Comparison of ENCODE assay signal across 16 mouse cellular contexts in genomic region chr14:64575954-64576353, GRCm38 (mm10).
DNase-seq lines count a peak whose midpoint lies in the region; ATAC-seq and TF ChIP-seq lines count a peak whose summit lies in the region.
"Had no signal": no experiment of that assay in that cellular context is flagged by ENCODE, and none has a peak within 500 bp of the region (broad histone marks: within the 10 kb centered on the region; RNA-seq: fewer than 3 reads in every experiment).

No protein-coding gene starts in this region.

- H3K9me3 ChIP-seq in hindbrain, embryonic 16.5 days (ENCODE audit: control insufficient read depth, low read length) = no peaks in the 10 kb centered on the region
- H3K9me3 ChIP-seq in intestine, embryonic 15.5 days = no peaks in the 10 kb centered on the region
- H3K9me3 ChIP-seq: G1E; limb, embryonic 12.5 days; liver, embryonic 15.5 days had no signal

- peak overlapping the region; percentile 64 for H3K27ac ChIP-seq in hindbrain, embryonic 16.5 days (ENCODE audit: low read depth, low read length)
- H3K27ac ChIP-seq in olfactory bulb, adult 2 months (ENCODE audit: insufficient read depth, low read depth, low read length) = peak overlapping the region; percentile 77
- no peak overlapping the region for H3K27ac ChIP-seq in intestine, embryonic 15.5 days
- H3K27ac ChIP-seq: limb, embryonic 12.5 days; liver, embryonic 15.5 days had no signal

- no peak for DNase-seq in frontal cortex, postnatal 14 days (ENCODE audit: low spot score in 2 of 2)
- DNase-seq in brain, adult 2 months (ENCODE audit: low read depth, low spot score) = peak; percentile 71
- no peak for DNase-seq in spleen, postnatal 10 days (ENCODE audit: low spot score in 2 of 2)
- DNase-seq: adrenal gland, postnatal 25 days; cerebellum, adult 11 months; kidney, postnatal 10 days; layer of hippocampus, postnatal 36 days; lung, postnatal 14 days; thymus, postnatal 4 days had no signal

- TF ChIP-seq POLR2A in olfactory bulb, adult 2 months (IDR thresholded peaks at IDR 0.05; ENCODE audit: insufficient read depth, low read depth, low read length) = no peak

- peaks cover 5% of the 10 kb centered on the region; the same call in 1 of the 2 replicates for H3K4me1 ChIP-seq in hindbrain, embryonic 16.5 days (ENCODE audit: control insufficient read depth, insufficient read depth, low read depth, low read length)
- peaks cover 6% of the 10 kb centered on the region; the same call in 1 of the 2 replicates for H3K4me1 ChIP-seq in olfactory bulb, adult 2 months (ENCODE audit: control insufficient read depth, insufficient read depth, low read length)
- H3K4me1 ChIP-seq in intestine, embryonic 15.5 days (replicated peaks) = no peaks in the 10 kb centered on the region
- H3K4me1 ChIP-seq: limb, embryonic 12.5 days; liver, embryonic 15.5 days had no signal

- 58% methylated on average over 4 of the region's 4 CpGs for WGBS in hindbrain, embryonic 16.5 days
- 34% methylated on average over 4 of the region's 4 CpGs for WGBS in olfactory bulb, adult 2 months
- 61% methylated on average over 4 of the region's 4 CpGs for WGBS in intestine, embryonic 15.5 days

- H3K36me3 ChIP-seq in hindbrain, embryonic 16.5 days (ENCODE audit: control insufficient read depth, insufficient read depth, low read length) = no peaks in the 10 kb centered on the region
- H3K36me3 ChIP-seq in intestine, embryonic 15.5 days = no peaks in the 10 kb centered on the region
- H3K36me3 ChIP-seq: G1E; limb, embryonic 12.5 days; liver, embryonic 15.5 days had no signal

- peak overlapping the region; percentile 52 for H3K4me2 ChIP-seq in hindbrain, embryonic 16.5 days (ENCODE audit: low read length)
- H3K4me2 ChIP-seq in intestine, embryonic 15.5 days (replicated peaks) = no peak overlapping the region
- H3K4me2 ChIP-seq: limb, embryonic 12.5 days; liver, embryonic 15.5 days had no signal

- H3K4me3 ChIP-seq in hindbrain, embryonic 16.5 days (ENCODE audit: low read length) = peak overlapping the region; percentile 38
- peak overlapping the region; percentile 18; the same call in 1 of the 2 replicates for H3K4me3 ChIP-seq in olfactory bulb, adult 2 months (ENCODE audit: insufficient read depth, low read depth, low read length)
- no peak overlapping the region for H3K4me3 ChIP-seq in intestine, embryonic 15.5 days (replicated peaks)
- H3K4me3 ChIP-seq: limb, embryonic 12.5 days; liver, embryonic 15.5 days had no signal

- TF ChIP-seq CTCF in olfactory bulb, adult 2 months (IDR thresholded peaks at IDR 0.05; ENCODE audit: insufficient read depth, low read depth, low read length) = no peak

- H3K27me3 ChIP-seq in hindbrain, embryonic 16.5 days (replicated peaks; ENCODE audit: control insufficient read depth, insufficient read depth, low read length) = no peaks in the 10 kb centered on the region
- peaks cover 18% of the 10 kb centered on the region for H3K27me3 ChIP-seq in intestine, embryonic 15.5 days (replicated peaks)

- ATAC-seq in frontal cortex, adult (ENCODE audit: low TSS enrichment) = peak; percentile 28; the same call in 1 of the 2 replicates
- ATAC-seq in hindbrain, embryonic 16.5 days = no peak
- ATAC-seq in intestine, embryonic 15.5 days = no peak

- peak overlapping the region; percentile 41 for H3K9ac ChIP-seq in hindbrain, embryonic 16.5 days (ENCODE audit: low read depth, low read length)
- no peak overlapping the region for H3K9ac ChIP-seq in intestine, embryonic 15.5 days
- H3K9ac ChIP-seq: limb, embryonic 12.5 days; liver, embryonic 15.5 days had no signal
